26 mouse cellular contexts compared by ENCODE assay signal in genomic region chr8:12137913-12138312, GRCm38 (mm10).
DNase-seq lines count a peak whose midpoint lies in the region; ATAC-seq lines count a peak whose summit lies in the region.
"Had no signal": no experiment of that assay in that cellular context is flagged by ENCODE, and none has a peak within 500 bp of the region (broad histone marks: within the 10 kb centered on the region; RNA-seq: fewer than 3 reads in every experiment).

No protein-coding gene starts in this region.

- no peak overlapping the region for H3K4me2 ChIP-seq in forebrain, embryonic 13.5 days
- no peak overlapping the region for H3K4me2 ChIP-seq in forebrain, embryonic 15.5 days (replicated peaks)
- H3K4me2 ChIP-seq: embryonic facial prominence, embryonic 12.5 days; heart, embryonic 15.5 days; limb, embryonic 13.5 days; liver, embryonic 13.5 days; midbrain, embryonic 15.5 days; neural tube, embryonic 13.5 days had no signal

- no peak overlapping the region for H3K27ac ChIP-seq in forebrain, embryonic 13.5 days
- H3K27ac ChIP-seq in forebrain, embryonic 10.5 days: no peak overlapping the region
- H3K27ac ChIP-seq in forebrain, embryonic 15.5 days (replicated peaks): no peak overlapping the region
- H3K27ac ChIP-seq: embryonic facial prominence, embryonic 12.5 days; heart, embryonic 10.5 days; heart, embryonic 15.5 days; limb, embryonic 13.5 days; liver, embryonic 13.5 days; macrophage; midbrain, embryonic 15.5 days; neural tube, embryonic 13.5 days had no signal

- H3K9ac ChIP-seq in forebrain, embryonic 13.5 days: no peak overlapping the region
- no peak overlapping the region for H3K9ac ChIP-seq in forebrain, embryonic 15.5 days (replicated peaks)
- H3K9ac ChIP-seq: embryonic facial prominence, embryonic 12.5 days; heart, embryonic 15.5 days; limb, embryonic 13.5 days; liver, embryonic 13.5 days; midbrain, embryonic 15.5 days; neural tube, embryonic 13.5 days had no signal

- no peaks in the 10 kb centered on the region for H3K36me3 ChIP-seq in forebrain, embryonic 13.5 days (ENCODE audit: poor library complexity, severe bottlenecking)
- no peaks in the 10 kb centered on the region for H3K36me3 ChIP-seq in forebrain, embryonic 10.5 days (replicated peaks)
- H3K36me3 ChIP-seq in forebrain, embryonic 15.5 days: no peaks in the 10 kb centered on the region
- H3K36me3 ChIP-seq: embryonic facial prominence, embryonic 12.5 days; heart, embryonic 10.5 days; heart, embryonic 15.5 days; limb, embryonic 13.5 days; liver, embryonic 13.5 days; midbrain, embryonic 15.5 days; neural tube, embryonic 13.5 days had no signal

- no peaks in the 10 kb centered on the region for H3K9me3 ChIP-seq in forebrain, embryonic 13.5 days (replicated peaks)
- no peaks in the 10 kb centered on the region for H3K9me3 ChIP-seq in forebrain, embryonic 10.5 days
- H3K9me3 ChIP-seq in forebrain, embryonic 15.5 days: no peaks in the 10 kb centered on the region
- H3K9me3 ChIP-seq: embryonic facial prominence, embryonic 12.5 days; heart, embryonic 10.5 days; heart, embryonic 15.5 days; limb, embryonic 13.5 days; liver, embryonic 13.5 days; midbrain, embryonic 15.5 days; neural tube, embryonic 13.5 days had no signal

- no peak for DNase-seq in forebrain, embryonic 10.5 days (ENCODE audit: extremely low spot score, low spot score)
- DNase-seq in left cerebral cortex, postnatal 25 days (ENCODE audit: low spot score in 2 of 2): peak; percentile 12
- no peak for DNase-seq in left cerebral cortex, postnatal 36 days (ENCODE audit: low spot score in 2 of 2)
- DNase-seq in brain, adult 2 months (ENCODE audit: low read depth, low spot score): peak; percentile 23
- DNase-seq in gastrocnemius, adult 18-20 months (ENCODE audit: low spot score): no peak
- DNase-seq in gastrocnemius, postnatal 25 days: no peak
- DNase-seq: adrenal gland, postnatal 25 days; B cell, adult 2 months; cerebellum, adult 8-10 months; cerebellum, postnatal 36 days; gastrocnemius, postnatal 14 days; heart, adult 11 months; kidney, adult 8-10 months; kidney, postnatal 10 days; liver, embryonic 13.5 days; lung, adult 18-20 months had no signal

- no peak overlapping the region for H3K4me3 ChIP-seq in forebrain, embryonic 13.5 days
- H3K4me3 ChIP-seq in forebrain, embryonic 10.5 days: no peak overlapping the region
- no peak overlapping the region for H3K4me3 ChIP-seq in forebrain, embryonic 15.5 days
- H3K4me3 ChIP-seq: embryonic facial prominence, embryonic 12.5 days; heart, embryonic 10.5 days; heart, embryonic 15.5 days; limb, embryonic 13.5 days; liver, embryonic 13.5 days; midbrain, embryonic 15.5 days; neural tube, embryonic 13.5 days had no signal

- peak; percentile 60 for ATAC-seq in forebrain, embryonic 13.5 days
- peak; percentile 56 for ATAC-seq in forebrain, embryonic 15.5 days (replicated peaks)
- ATAC-seq: lung, postnatal 0 days; midbrain, embryonic 15.5 days had no signal

- intact Hi-C loops in left cerebral cortex, postnatal 25 days (cut with DNase I): no loop called here
- intact Hi-C loops in left cerebral cortex, postnatal 36 days (cut with DNase I): no loop called here

- peaks cover 53% of the 10 kb centered on the region for H3K4me1 ChIP-seq in forebrain, embryonic 13.5 days
- H3K4me1 ChIP-seq in forebrain, embryonic 10.5 days: peaks cover 55% of the 10 kb centered on the region
- H3K4me1 ChIP-seq in forebrain, embryonic 15.5 days: peaks cover 40% of the 10 kb centered on the region
- H3K4me1 ChIP-seq: heart, embryonic 10.5 days; heart, embryonic 15.5 days; liver, embryonic 13.5 days had no signal

- peaks cover 72% of the 10 kb centered on the region for H3K27me3 ChIP-seq in forebrain, embryonic 13.5 days
- H3K27me3 ChIP-seq in forebrain, embryonic 10.5 days (ENCODE audit: poor library complexity, severe bottlenecking): peaks cover 94% of the 10 kb centered on the region
- H3K27me3 ChIP-seq in forebrain, embryonic 15.5 days: peaks cover 40% of the 10 kb centered on the region
- H3K27me3 ChIP-seq: liver, embryonic 13.5 days had no signal

- 29% methylated on average over 8 of the region's 8 CpGs for WGBS in forebrain, embryonic 13.5 days
- WGBS in forebrain, embryonic 10.5 days: 79% methylated on average over 8 of the region's 8 CpGs
- 27% methylated on average over 8 of the region's 8 CpGs for WGBS in forebrain, embryonic 15.5 days

Comparison
In these comparisons a context has a peak if more than half of its experiments do, and no peak if none do; other contexts are left out.
1. DNase-seq: peak in left cerebral cortex, postnatal 25 days (2 of 2) and brain, adult 2 months (single experiment); none in forebrain, embryonic 10.5 days (single experiment), left cerebral cortex, postnatal 36 days (0 of 2), gastrocnemius, adult 18-20 months (single experiment) and gastrocnemius, postnatal 25 days (single experiment).